Mouse (Mus musculus): ENCODE measurements around the gene Foxp3. TPM values are rescaled to one million over a fixed set of nuclear protein-coding genes. Genes with fewer than 3 reads are reported as not detected.

Gene Foxp3
- polyA plus RNA-seq, 1 experiment from 2014 or later: 0.05 TPM

- Histone ChIP-seq H3K27me3 (no peaks in the 10 kb centered on the region), H3K36me3 (no peaks in the 10 kb centered on the region), H3K9me3 (no peaks in the 10 kb centered on the region), H3K27ac (replicated peaks) (no peak overlapping the region), H3K9ac (replicated peaks) (no peak overlapping the region), H3K4me3 (no peak overlapping the region), H3K4me2 (replicated peaks) (no peak overlapping the region), H3K4me1 (no peaks in the 10 kb centered on the region)
- WGBS: 85% methylated on average over 2 of the region's 2 CpGs
- ATAC-seq (replicated peaks): no peak
Measured at GRCm38 (mm10) chrX:7581151-7581550, 7.7 kb downstream of the Foxp3 start.

- Histone ChIP-seq H3K36me3 (no peaks in the 10 kb centered on the region), H3K4me1 (no peaks in the 10 kb centered on the region), H3K4me2 (replicated peaks) (no peak overlapping the region), H3K9me3 (no peaks in the 10 kb centered on the region), H3K27ac (replicated peaks) (no peak overlapping the region), H3K4me3 (no peak overlapping the region), H3K9ac (replicated peaks) (no peak overlapping the region), H3K27me3 (no peaks in the 10 kb centered on the region)
- ATAC-seq (replicated peaks): no peak
- 96% methylated on average over 11 of the region's 11 CpGs for WGBS
Measured at GRCm38 (mm10) chrX:7583881-7584280, 10.4 kb downstream of the Foxp3 start.

- ATAC-seq (replicated peaks): no peak
- no peak overlapping the region for H3K27ac ChIP-seq (replicated peaks)
- 95% methylated on average over 4 of the region's 5 CpGs for WGBS
Measured at GRCm38 (mm10) chrX:7586356-7586755, 12.9 kb downstream of the Foxp3 start.

GRCm38 (mm10) chrX:7595371-7595770 is 21.9 kb downstream of the Foxp3 start:
- Histone ChIP-seq H3K27me3 (no peaks in the 10 kb centered on the region), H3K36me3 (peaks cover 5% of the 10 kb centered on the region; the same call in 1 of the 2 replicates), H3K4me2 (replicated peaks) (no peak overlapping the region), H3K4me1 (no peaks in the 10 kb centered on the region), H3K4me3 (no peak overlapping the region), H3K9ac (replicated peaks) (no peak overlapping the region), H3K27ac (replicated peaks) (no peak overlapping the region), H3K9me3 (no peaks in the 10 kb centered on the region)
- 82% methylated on average over 9 of the region's 9 CpGs for WGBS
- no peak for ATAC-seq (replicated peaks)

More at GRCm38 (mm10) chrX:7586356-7586755, 12.9 kb downstream of the Foxp3 start:
- Histone ChIP-seq H3K27me3 (no peaks in the 10 kb centered on the region), H3K9me3 (no peaks in the 10 kb centered on the region), H3K4me3 (no peak overlapping the region), H3K36me3 (no peaks in the 10 kb centered on the region), H3K4me1 (no peaks in the 10 kb centered on the region), H3K9ac (replicated peaks) (no peak overlapping the region), H3K4me2 (replicated peaks) (no peak overlapping the region)

DNA sequence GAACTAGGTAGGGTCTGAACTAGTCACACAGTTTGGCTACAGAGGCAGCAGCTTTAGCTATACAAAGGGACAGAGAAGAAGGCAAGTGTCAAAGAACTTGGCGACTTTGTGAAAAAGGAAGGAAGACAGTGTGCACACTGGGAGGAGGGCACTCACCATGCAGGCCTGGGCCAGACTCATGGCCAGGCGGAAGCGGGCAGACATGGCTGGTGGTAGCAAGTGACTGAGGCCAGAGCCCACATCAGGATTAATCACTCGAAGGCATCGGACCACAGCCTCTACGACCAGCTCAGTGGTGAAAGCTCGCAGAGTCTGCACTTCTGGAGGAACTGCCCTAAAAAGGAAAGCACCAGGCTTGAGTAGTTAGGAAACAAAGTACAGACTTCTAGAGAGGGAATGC is 30.6 kb downstream of the Foxp3 start:
- 92% methylated on average over 7 of the region's 7 CpGs for WGBS
- H3K36me3 ChIP-seq: no peaks in the 10 kb centered on the region; the same call in 1 of the 2 replicates
- H3K27ac ChIP-seq (replicated peaks): no peak overlapping the region
- H3K9me3 ChIP-seq: no peaks in the 10 kb centered on the region
- H3K9ac ChIP-seq (replicated peaks): no peak overlapping the region
- peak overlapping the region; percentile 45 for H3K4me2 ChIP-seq (replicated peaks)
- peaks cover 10% of the 10 kb centered on the region for H3K4me1 ChIP-seq
- ATAC-seq (replicated peaks): no peak
- no peaks in the 10 kb centered on the region for H3K27me3 ChIP-seq
- no peak overlapping the region for H3K4me3 ChIP-seq

DNA sequence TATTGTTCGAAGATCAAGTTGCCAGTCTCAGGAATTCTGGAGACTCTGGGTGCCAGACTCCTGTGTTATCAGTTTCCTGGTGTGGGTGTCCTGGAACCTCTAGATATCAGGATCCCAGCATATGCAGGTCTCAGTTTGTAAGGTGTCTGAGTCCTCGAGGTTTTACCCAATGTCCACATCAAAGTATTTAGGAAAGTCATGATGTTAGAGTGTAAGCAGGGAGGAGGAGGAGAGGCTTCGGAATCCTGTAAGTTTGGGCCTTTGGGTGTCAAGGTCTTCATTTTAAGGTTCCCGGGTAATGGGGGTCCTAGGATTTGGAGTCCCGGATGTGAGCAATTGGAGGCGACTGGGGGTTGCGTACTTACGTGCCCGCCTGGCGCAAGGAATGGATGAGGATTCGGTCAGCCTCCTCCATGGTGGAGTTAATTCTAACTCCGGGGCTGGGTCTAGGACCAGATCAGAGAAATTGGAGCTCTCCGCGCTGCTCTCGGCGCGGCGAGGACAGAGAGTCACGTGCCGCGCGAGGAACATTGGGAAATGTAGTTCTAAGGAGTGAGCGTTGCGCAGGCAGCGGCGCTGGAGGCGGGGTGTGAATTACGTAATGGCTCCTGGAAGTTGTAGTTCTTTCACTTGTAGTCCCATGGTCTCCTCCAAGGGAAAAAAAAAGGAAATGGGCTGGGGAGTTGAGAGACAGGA is 31.6 kb downstream of the Foxp3 start, which contains the start of gene Ccdc22:
Gene Ccdc22 (minus strand): TSS at position 639 of the 696 bp plus-strand sequence.
- Histone ChIP-seq H3K27ac (replicated peaks) (peak within 1 kb of the TSS; percentile 60), H3K4me1 (peaks cover 10% of the 10 kb centered on the region), H3K4me2 (replicated peaks) (peak within 1 kb of the TSS; percentile 45), H3K9ac (replicated peaks) (peak within 1 kb of the TSS; percentile 58), H3K27me3 (no peaks in the 10 kb centered on the region), H3K4me3 (peak within 1 kb of the TSS; percentile 53), H3K9me3 (no peaks in the 10 kb centered on the region), H3K36me3 (no peaks in the 10 kb centered on the region)
- peak; percentile 94 for ATAC-seq (replicated peaks)
- 20% methylated on average over 28 of the region's 28 CpGs for WGBS

DNA sequence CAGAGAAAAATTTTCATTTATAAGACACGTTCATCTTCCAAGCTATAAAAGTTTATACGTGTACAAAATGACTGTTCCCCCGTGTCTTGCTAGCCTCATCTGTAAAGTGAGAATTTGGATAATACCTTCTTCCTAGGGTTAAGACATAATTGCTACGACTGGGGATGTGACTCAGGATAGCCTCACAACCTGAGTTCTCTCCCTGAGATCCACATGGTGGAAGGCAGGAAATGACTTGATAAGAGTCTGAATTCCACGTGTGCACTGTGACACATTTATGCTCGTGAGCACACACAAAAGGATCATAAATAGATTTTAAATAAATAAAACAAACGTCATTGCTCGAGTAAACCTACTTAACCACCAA is 32.1 kb downstream of the Foxp3 start:
- ATAC-seq (replicated peaks): no peak
- no peak overlapping the region for H3K27ac ChIP-seq (replicated peaks)
- H3K36me3 ChIP-seq: no peaks in the 10 kb centered on the region
- H3K27me3 ChIP-seq: no peaks in the 10 kb centered on the region
- WGBS: 48% methylated on average over 8 of the region's 8 CpGs
- H3K9ac ChIP-seq (replicated peaks): no peak overlapping the region
- peaks cover 10% of the 10 kb centered on the region for H3K4me1 ChIP-seq
- peak overlapping the region; percentile 53; the same call in 1 of the 2 replicates for H3K4me3 ChIP-seq
- H3K4me2 ChIP-seq (replicated peaks): no peak overlapping the region
- H3K9me3 ChIP-seq: no peaks in the 10 kb centered on the region

DNA sequence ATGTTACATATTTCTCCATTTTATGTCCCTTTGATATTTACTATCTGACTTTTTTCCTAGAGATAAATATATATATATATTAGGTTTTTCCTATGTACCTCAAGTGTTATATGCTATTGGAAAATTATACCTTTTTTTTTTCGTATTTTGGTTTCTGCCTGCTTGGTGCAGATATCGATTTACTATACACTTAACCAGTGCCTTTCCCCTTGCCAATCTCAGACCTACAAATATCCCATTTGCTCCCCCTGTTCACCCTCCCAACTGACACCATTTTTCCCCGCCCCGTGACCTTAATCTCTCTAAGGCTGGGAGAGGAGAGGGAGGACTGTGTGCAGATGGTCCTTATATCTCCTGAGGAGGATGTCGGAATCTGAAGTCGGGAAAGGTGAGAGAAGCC is 33.3 kb downstream of the Foxp3 start, which contains the start of gene Cacna1f:
Gene Cacna1f (plus strand): TSS at position 301 of the 400 bp plus-strand sequence.
- WGBS: 73% methylated on average over 6 of the region's 6 CpGs
- Histone ChIP-seq H3K4me3 (no peak within 1 kb of the TSS), H3K36me3 (no peaks in the 10 kb centered on the region), H3K4me1 (peaks cover 10% of the 10 kb centered on the region), H3K27me3 (no peaks in the 10 kb centered on the region), H3K4me2 (replicated peaks) (no peak within 1 kb of the TSS), H3K9ac (replicated peaks) (no peak within 1 kb of the TSS), H3K9me3 (no peaks in the 10 kb centered on the region), H3K27ac (replicated peaks) (no peak within 1 kb of the TSS)
- ATAC-seq (replicated peaks): no peak

DNA sequence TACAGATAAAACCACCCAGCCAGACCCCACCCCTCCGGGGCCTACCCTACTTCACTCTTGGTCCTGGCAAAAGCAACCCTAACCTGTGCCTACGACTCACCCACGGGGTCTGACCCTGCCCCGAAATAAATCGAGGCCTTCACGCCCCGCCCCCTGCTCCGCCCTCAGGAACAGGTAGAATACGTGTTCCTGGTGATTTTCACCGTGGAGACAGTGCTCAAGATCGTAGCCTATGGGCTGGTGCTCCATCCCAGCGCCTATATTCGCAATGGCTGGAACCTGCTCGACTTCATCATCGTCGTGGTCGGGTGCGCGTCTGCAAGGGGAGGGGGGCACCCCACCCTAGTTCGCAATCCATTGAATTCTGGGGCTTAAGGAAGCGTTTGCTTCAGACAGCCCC is 36.6 kb downstream of the Foxp3 start:
- Histone ChIP-seq H3K27me3 (no peaks in the 10 kb centered on the region), H3K4me1 (no peaks in the 10 kb centered on the region), H3K9me3 (no peaks in the 10 kb centered on the region), H3K4me2 (replicated peaks) (peak overlapping the region; percentile 69), H3K9ac (replicated peaks) (peak overlapping the region; percentile 49), H3K4me3 (peak overlapping the region; percentile 47), H3K27ac (replicated peaks) (no peak overlapping the region), H3K36me3 (no peaks in the 10 kb centered on the region)
- ATAC-seq (replicated peaks): peak; percentile 18; the same call in 1 of the 2 replicates
- WGBS: 30% methylated on average over 21 of the region's 21 CpGs

- H3K36me3 ChIP-seq: no peaks in the 10 kb centered on the region
- H3K4me3 ChIP-seq: peak overlapping the region; percentile 47
- H3K27ac ChIP-seq (replicated peaks): no peak overlapping the region; the same call in 1 of the 2 replicates
- WGBS: 17% methylated on average over 26 of the region's 26 CpGs
- H3K9ac ChIP-seq (replicated peaks): peak overlapping the region; percentile 49
- no peaks in the 10 kb centered on the region for H3K4me1 ChIP-seq
- H3K4me2 ChIP-seq (replicated peaks): peak overlapping the region; percentile 69
- H3K27me3 ChIP-seq: no peaks in the 10 kb centered on the region
- ATAC-seq (replicated peaks): peak; percentile 77
- H3K9me3 ChIP-seq: no peaks in the 10 kb centered on the region
Measured at GRCm38 (mm10) chrX:7610536-7611258, 37.3 kb downstream of the Foxp3 start.

DNA sequence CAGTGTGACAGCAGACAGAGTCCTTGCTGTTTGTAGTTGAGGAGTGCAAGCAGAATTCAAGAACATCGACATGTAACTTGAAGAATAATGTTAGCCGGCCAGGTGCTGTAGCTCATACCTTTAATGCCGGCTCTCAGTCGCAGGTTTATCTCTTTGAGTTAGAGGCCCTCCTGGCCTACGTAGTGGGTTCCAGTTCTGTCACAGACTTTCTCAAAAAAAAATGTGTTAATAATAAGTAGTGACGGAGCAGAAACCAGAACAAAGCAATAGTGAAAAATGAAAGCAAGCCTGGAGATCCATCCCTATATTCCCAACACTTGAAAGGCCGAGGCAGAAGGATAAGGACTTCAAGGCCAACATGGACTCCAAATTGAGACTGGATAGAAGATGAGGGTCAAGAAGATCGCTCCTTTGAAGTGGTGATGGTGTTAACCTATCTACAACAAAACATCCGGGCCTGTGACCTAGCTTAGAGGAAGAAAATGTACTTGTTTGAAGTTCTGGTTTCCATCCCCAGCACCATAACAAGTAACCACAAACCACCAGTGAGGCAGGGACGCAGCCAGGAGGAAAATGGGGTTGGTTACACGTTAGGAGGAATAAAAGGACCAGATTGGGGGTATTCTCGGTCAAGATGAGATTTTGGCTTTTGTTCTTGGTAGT is 44.6 kb downstream of the Foxp3 start:
- no peak overlapping the region for H3K9ac ChIP-seq (replicated peaks)
- H3K36me3 ChIP-seq: no peaks in the 10 kb centered on the region
- H3K9me3 ChIP-seq: no peaks in the 10 kb centered on the region
- H3K27ac ChIP-seq (replicated peaks): no peak overlapping the region
- no peak overlapping the region for H3K4me2 ChIP-seq (replicated peaks)
- no peaks in the 10 kb centered on the region for H3K4me1 ChIP-seq
- H3K27me3 ChIP-seq: no peaks in the 10 kb centered on the region
- WGBS: 83% methylated on average over 12 of the region's 12 CpGs
- no peak for ATAC-seq (replicated peaks)
- H3K4me3 ChIP-seq: no peak overlapping the region

GRCm38 (mm10) chrX:7632560-7632959 is 59.1 kb downstream of the Foxp3 start:
- H3K27ac ChIP-seq (replicated peaks): no peak overlapping the region
- H3K4me3 ChIP-seq: no peak overlapping the region
- 91% methylated on average over 6 of the region's 6 CpGs for WGBS
- H3K9me3 ChIP-seq: no peaks in the 10 kb centered on the region
- H3K9ac ChIP-seq (replicated peaks): no peak overlapping the region
- ATAC-seq (replicated peaks): no peak
- H3K4me1 ChIP-seq: no peaks in the 10 kb centered on the region
- H3K4me2 ChIP-seq (replicated peaks): no peak overlapping the region
- H3K27me3 ChIP-seq: no peaks in the 10 kb centered on the region
- H3K36me3 ChIP-seq: no peaks in the 10 kb centered on the region
